Mouse (Mus musculus): ENCODE measurements around the gene Nmi.

DNA sequence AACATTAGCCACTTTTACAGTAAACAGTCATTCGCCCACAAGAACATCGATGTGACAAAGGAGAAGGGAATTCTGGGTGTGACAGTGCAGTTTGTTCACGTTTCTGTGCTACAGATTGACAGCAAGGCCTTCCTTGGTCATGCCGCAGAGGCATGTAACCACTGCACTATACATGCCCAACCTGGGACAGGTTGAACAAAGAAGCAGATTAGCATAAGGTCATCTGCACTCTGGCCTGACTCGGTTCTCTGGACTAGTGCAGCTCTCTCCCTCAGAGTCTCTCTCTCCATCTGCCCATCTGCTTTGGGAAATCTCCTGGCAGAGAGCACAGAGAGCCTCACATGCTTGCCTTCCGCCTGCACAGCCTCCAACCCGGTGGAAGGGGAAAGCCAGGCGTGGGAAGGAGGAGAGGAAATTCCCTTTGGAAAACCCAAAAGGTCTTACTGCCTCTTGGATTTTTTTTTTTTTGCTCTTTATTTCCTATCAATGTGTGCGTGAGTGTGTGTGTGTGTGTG, 40.1 kb upstream of the Nmi start:
- no peak for TF ChIP-seq CTCF (IDR thresholded peaks at IDR 0.05; ENCODE audit: insufficient read depth, low read depth, low read length)
- no peak for TF ChIP-seq POLR2A (IDR thresholded peaks at IDR 0.05; ENCODE audit: insufficient read depth, low read depth, low read length)

Measured in olfactory bulb, adult 2 months (tissue).